Mouse (Mus musculus): Measurements from ENCODE around the gene Pygb. TPM values are rescaled to one million over a fixed set of nuclear protein-coding genes. Genes with fewer than 3 reads are reported as not detected.

Pygb gene
- 290 and 354 TPM in 2 replicates for polyA plus RNA-seq (2012; rRNA removed)

- DNase-seq (ENCODE audit: low spot score), result peak; percentile 84
These were observed at the start of gene Pygb for GRCm38 (mm10) chr2:150786251-150787180. Gene Pygb, plus strand, starts transcription at chr2:150786735.

- no peak for DNase-seq (ENCODE audit: low spot score)
These were observed 48.7 kb upstream of the Pygb start for GRCm38 (mm10) chr2:150737881-150738280.

DNA sequence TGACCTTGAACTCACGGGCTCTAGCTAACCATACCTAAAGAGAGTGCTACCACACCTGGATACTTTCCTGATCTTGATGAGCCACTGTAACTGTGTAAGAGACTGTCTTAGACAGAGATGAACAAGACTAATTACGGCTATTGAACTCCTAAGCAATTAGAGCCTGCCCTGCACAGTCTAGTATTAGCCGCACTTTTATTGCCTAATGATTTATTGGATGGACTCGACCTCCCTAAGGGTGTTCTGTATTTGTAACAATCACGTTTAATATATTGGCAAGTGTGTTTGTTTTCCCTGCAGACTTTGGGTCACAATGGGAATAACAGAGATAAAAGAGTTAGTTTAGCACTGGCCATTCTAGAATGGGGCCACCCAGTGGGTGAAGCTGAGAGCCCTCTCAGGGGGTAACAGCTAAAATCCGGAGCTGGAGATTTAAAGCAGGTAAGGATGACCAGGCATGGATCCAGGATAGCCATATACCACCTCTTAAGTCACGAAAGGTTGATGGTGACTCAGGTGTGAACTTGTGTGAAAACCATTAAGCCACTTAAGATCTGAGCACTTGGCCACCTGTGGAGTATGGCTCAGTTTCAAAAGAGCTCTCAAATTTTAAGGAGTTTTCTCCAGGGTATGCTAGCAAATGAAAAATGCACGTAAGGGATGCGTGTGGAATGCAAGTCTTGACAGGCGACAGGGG, 46.2 kb upstream of the Pygb start:
- DNase-seq (ENCODE audit: low spot score), result no peak

- DNase-seq (ENCODE audit: low spot score), result no peak
These were observed 45.1 kb upstream of the Pygb start for GRCm38 (mm10) chr2:150741405-150741804.

- DNase-seq (ENCODE audit: low spot score), result no peak
These were observed 41.5 kb upstream of the Pygb start for GRCm38 (mm10) chr2:150745016-150745415.

GRCm38 (mm10) chr2:150748854-150749253, 37.7 kb upstream of the Pygb start, which contains the start of gene Entpd6:
Gene Entpd6, plus strand, starts transcription at chr2:150749042.
- DNase-seq (ENCODE audit: low spot score), result peak; percentile 79

DNA sequence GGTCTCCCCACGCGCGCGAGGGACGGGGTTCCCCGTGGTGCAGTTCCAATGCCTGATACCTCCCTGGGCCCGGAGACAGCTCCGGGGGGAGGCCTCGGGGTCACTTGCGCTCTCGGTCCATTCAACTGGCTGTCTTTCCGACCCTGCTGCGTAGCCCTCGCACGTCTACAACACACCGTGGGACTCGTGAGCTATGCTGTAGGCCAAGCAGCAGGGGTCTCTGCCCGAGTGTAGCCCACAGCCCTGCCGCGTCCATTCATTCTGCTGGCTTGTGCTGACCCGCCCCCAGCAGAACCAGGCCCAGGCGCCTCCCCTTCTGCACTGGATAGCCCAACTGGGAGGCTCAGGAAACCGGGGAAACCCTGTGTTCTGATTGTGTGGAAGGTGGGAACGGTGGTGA, 37.3 kb upstream of the Pygb start:
- no peak for DNase-seq (ENCODE audit: low spot score)

- no peak for DNase-seq (ENCODE audit: low spot score)
These were observed 36.2 kb upstream of the Pygb start for GRCm38 (mm10) chr2:150750129-150750979.

DNA sequence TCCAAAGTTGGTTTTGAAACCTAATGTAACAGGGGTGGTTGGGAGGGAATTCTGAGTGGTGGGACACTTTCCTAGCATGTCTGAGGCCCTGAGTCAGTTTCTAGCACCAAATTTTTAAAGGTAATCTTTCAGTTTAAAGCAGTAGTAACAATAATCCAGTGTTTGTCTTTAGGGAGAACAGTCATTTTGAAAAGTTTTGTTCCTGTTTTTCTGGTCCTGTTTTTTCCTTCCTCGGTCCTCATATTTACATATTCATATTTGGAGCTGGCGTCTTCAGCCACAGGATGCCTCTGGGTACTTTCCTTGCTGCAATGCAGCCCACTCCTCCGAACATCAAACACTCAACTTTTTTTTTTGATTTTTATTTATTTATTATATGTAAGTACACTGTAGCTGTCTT, 31.5 kb upstream of the Pygb start:
- no peak for DNase-seq (ENCODE audit: low spot score)

DNA sequence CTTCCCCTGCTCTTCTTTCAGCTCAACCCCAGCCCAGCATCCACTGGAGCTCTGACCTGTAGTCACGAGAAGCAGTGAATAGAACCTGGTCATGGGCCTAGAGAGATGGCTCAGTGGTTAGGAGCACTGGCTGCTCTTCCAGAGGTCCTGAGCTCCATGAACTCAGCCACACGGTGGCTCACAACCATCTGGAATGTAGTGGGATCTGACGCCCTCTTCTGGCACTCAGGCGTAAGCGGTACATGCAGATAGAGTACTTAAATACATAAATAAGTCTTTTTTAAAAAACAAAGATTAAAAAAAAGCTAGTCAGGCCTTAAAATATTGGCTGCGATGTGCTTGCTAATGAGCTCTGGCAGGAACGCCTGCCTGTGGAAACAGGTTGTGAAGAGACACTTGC, 25.1 kb upstream of the Pygb start:
- no peak for DNase-seq (ENCODE audit: low spot score)

GRCm38 (mm10) chr2:150765619-150766018, 20.9 kb upstream of the Pygb start:
- DNase-seq (ENCODE audit: low spot score), result no peak

DNA sequence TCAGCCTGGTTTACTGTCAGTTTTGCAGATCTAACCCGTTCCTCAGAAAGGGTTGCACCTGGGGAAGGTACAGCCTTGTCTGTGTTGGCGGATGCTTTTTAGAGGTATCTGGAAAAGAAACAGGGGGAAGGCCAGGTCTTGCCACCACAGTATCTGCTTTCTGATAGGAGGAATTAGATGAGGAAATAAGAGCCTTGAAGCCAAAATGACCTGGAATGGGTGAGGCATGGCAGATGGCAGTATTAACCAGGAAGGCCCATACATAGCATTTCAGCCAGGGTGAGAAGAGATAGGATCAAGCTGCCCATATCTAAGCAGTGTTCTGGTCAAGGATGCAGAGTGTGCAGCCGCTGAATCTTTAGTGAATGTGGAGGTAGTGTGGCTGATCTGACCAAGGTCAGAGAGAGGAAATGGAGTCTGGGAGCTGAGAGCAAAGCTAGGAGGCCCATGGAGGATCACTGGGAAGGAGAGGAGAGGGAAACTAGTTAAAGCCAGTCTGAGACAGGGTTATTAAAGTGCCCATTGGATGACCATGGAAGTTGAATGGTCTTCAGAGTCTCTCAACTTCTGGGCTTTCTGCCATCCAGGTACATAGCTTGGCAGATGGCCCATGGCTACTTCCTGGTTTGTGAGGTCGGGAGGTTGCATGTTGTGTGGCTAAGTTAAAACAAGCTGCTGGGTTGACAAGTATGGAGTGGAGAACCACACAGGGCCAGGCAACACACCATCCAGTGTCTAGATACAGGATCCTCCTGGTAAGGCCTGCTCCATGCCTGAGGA, 20.3 kb upstream of the Pygb start:
- no peak for DNase-seq (ENCODE audit: low spot score)

DNA sequence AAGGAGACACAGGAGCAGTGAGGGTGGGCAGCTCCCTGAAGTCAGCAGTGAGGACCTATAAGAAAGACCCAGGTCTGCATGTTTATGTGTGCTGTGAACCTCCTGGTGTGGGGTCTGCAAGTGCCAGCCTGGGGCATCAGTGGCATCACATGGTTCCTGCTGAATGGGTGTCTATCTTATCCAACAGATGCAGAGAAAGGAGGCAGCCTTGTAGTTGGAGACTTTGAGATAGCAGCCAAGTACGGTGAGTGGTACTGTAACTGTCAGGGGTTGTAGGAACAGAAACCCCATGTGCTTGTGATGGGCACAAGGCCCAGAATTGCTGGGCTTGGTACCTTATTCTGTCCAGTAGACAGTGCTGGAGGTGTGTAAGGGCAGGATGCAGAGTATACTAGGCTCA, 17.9 kb upstream of the Pygb start:
- DNase-seq (ENCODE audit: low spot score), result no peak

GRCm38 (mm10) chr2:150770747-150771146, 15.8 kb upstream of the Pygb start:
- peak; percentile 86 for DNase-seq (ENCODE audit: low spot score)

DNA sequence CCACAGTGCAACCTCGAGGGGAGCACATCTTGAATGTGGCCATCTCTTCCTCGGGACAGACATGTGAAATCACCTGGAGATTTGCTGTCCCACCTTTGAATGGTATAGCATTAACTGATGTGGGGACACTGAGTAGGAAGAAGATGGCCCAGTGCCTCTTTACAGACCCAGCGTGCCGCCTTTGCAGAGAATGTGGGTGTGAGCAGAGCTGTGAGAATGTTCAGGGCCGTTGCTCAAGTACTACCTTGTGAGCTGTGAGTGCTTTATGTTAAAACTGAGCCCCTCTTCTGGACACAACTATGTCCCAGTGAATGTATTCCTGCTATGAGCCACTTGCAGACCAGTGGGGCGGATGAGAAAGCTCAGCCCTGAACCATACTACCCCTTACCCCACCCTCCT, 15.4 kb upstream of the Pygb start:
- DNase-seq (ENCODE audit: low spot score), result no peak

DNA sequence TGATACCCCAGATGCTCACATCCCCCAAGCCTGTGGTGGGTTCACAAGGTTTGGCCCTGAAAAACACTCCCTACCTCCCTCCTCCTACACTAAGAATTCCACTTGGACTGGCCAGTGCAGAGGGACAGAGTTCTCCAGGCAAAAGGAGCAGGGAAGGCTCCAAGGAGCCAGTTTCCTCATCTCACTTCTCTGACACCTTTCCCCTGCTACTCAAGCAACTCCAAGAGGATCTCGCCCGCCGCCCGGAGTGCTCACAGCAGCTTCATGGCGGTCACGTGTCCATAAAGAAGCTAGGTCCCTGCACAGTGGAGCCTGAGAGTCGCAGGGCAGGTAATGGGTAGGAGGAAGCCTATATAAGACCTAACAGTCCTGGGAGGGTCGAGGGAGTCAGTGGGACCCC, 14.5 kb upstream of the Pygb start:
- no peak for DNase-seq (ENCODE audit: low spot score)

DNA sequence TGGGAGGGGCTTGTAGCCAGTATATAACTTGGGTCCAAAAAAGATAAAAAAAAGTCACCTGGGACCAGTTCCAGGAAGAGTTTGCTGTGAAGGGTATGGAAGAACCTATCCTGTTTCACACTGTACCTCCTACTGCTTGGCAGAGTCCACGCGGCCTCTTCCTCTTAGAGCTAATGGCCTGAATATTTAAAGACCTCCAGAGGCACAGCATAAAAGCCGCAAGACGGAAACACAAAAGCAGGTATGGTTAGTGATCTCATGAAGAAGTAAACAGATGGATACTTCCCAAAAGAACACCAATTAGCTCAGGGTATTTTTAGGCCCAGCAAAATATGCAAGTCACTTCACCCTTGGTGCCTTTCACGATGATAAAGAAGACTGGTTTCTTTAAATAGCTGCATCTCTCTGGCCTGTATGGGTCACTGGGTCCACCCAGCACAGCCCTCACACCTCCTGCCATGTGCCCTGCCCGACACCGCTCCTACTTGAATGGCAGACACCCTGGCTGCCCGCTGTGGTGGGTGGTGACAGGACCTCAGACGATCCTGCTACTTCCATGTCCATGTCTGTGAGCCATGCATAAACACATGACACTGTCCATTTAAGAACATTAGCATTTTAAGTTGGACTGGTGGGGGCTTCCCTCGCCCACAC, 13.9 kb upstream of the Pygb start:
- DNase-seq (ENCODE audit: low spot score), result no peak

- DNase-seq (ENCODE audit: low spot score), result no peak
These were observed 3.7 kb upstream of the Pygb start for GRCm38 (mm10) chr2:150782801-150783200.

GRCm38 (mm10) chr2:150787234-150787771, 768 bp downstream of the Pygb start:
- DNase-seq (ENCODE audit: low spot score), result no peak

GRCm38 (mm10) chr2:150788768-150789550, 2.4 kb downstream of the Pygb start:
- no peak for DNase-seq (ENCODE audit: low spot score)

Data from urinary bladder, adult 2 months (tissue).